Mouse (Mus musculus) left cerebral cortex, adult 2 months (tissue): ENCODE data around the gene Olfr214. TPM values are rescaled to one million over a fixed set of nuclear protein-coding genes. Genes with fewer than 3 reads are reported as not detected.
"Not testable (repeated sequence)": the region's sequence is repeated elsewhere in the genome, so short reads cannot be mapped to it uniquely, and the experiment has no call there.

Experiments used
- DNase-seq, 2 experiments: peaks; one replicate each; pipeline ENCODE4 v3.0.0; 2021 to 2022; ENCODE audit warnings: low spot score in 2 of 2, mixed read lengths in 1 of 2; ENCODE audit errors: extremely low spot score in 1 of 2
- H3K27ac ChIP-seq: fragments of 200-600 bp; 2 replicates; pipeline ENCODE4 v1.8.1; 2022
- H3K4me3 ChIP-seq: fragments of 200-600 bp; 2 replicates; pipeline ENCODE4 v1.8.1; 2022
- CTCF ChIP-seq: fragments of 200-600 bp; IDR thresholded peaks from 2 replicates; pipeline ENCODE4 v1.8.1; 2022; ENCODE audit warnings: antibody characterized with exemption, mild to moderate bottlenecking, moderate library complexity
- intact Hi-C: fragments of 180-260 bp; cut with DNase I; formaldehyde crosslinking; loops from one replicate; pipeline ENCODE4 v1.15.1; 2025
- long read RNA-seq, 2 experiments: library from polyadenylated mRNA; stranded (forward); transcript quantifications; one replicate each; pipeline ENCODE4 v2.0.0; 2021; ENCODE audit warnings: borderline mapping rate in 2 of 2
- total RNA-seq, 2 experiments: library from RNA; stranded (reverse); gene quantifications; 2 replicates each; pipeline ENCODE4 v1.2.3; 2021

Olfr214 gene
- total RNA-seq = not detected
- long read RNA-seq, experiment 1 = 0 reads
- long read RNA-seq, experiment 2 = 0 reads

DNA sequence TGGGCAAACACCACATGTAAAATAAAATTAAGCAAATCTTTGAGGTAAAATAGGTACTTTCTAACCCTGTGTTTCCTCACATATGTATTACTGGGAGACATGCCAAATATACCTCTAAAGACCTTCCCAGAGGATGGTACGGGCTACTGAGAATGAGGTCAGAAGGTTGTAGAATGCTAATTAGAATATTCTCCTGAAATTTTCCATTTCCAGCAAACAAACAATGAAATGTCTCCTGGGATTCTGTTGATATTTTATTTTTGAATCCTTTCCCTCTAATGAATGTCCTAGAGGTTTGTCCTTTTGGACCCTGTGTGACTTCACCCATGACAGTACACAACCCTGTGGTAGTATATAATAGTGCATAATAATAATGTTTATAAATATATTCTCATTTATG is at the start of gene Olfr214:
Gene Olfr214 (plus strand): TSS at position 301 of the 400 bp plus-strand sequence.
- no peak for DNase-seq
- no peak within 1 kb of the TSS for H3K27ac ChIP-seq
- intact Hi-C loops = no loop called here
- no peak within 1 kb of the TSS for H3K4me3 ChIP-seq
- no peak for TF ChIP-seq CTCF

DNA sequence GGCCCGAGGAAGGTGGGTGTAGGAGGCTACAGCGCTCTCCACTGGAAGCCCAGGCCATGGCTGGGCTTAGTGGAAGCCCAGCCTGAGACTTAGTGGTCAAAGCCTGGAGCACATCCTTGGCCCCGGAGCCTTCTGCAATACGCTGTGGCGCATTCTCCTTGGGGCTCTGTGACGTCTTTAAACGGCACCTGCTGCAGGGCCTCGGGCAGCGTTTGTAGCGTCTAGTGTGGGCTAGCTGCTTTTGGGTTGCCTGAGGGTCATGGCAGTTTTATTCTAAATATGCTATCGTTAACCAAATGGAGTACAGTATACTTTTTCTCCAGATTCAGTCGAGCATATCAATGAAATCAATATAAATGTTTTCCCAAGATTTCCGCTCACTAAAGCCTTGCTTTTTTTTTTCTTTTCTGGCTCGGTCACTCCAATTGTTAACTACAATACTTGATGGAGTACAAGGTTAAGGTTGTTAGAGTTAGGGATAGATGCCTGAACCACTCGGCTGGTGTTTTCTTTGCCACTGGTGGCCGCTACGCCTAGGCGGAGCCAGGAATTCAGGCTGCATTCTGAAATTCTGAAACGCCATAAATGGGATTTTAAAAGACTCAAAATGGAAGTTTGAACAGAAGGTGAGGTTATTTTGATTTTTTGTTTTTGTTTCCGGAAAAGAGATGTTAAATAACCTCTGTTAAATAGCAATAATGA is 47.6 kb upstream of the Olfr214 start, which contains the start of gene Olfr212:
Gene Olfr212 (plus strand): TSS at position 215 of the 702 bp plus-strand sequence.
- H3K4me3 ChIP-seq, DNase-seq, H3K27ac ChIP-seq, intact Hi-C loops: not testable (repeated sequence)

DNA sequence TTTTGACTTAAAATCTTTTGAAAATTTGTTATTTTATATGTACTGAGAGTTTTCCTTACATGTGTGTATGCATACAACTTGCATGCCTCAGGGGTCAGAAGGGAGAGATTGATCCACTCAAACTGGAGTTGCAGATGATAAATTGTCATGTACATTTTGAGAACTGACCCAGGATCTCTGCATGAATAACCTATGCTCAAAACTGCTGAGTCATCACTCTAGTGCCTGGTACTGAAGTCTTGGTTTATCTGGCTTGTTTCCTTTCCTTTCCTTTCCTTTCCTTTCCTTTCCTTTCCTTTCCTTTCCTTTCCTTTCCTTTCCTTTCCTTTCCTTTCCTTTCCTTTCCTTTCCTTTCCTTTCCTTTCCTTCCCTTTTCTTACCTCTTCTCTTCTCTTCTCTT is 39.2 kb upstream of the Olfr214 start:
- TF ChIP-seq CTCF = no peak
- DNase-seq = no peak
- Histone ChIP-seq H3K27ac (no peak overlapping the region), H3K4me3 (no peak overlapping the region)
- intact Hi-C loops = no loop called here

DNA sequence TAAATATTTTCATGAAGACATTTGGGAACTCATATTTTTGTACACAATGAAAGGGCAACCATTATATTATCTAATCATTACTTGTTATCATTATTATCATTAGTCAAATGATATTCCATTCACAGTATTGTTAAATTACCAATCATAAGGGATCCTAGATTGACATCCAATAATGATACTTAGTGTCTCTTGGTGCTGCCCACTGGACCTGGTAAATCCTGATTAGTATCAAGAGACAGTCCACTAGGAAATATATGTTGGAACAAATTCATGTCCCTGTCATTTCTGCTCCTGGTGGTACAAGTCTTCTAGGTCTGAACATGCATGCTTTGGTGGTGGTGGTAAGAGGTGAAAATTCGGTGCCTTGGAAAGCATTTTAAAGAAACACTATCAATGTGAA is 15.9 kb upstream of the Olfr214 start, which contains the start of gene Olfr213:
Gene Olfr213 (plus strand): TSS at position 301 of the 400 bp plus-strand sequence.
- no peak for TF ChIP-seq CTCF
- Histone ChIP-seq H3K27ac (no peak within 1 kb of the TSS), H3K4me3 (no peak within 1 kb of the TSS)
- DNase-seq = no peak
- intact Hi-C loops = no loop called here

DNA sequence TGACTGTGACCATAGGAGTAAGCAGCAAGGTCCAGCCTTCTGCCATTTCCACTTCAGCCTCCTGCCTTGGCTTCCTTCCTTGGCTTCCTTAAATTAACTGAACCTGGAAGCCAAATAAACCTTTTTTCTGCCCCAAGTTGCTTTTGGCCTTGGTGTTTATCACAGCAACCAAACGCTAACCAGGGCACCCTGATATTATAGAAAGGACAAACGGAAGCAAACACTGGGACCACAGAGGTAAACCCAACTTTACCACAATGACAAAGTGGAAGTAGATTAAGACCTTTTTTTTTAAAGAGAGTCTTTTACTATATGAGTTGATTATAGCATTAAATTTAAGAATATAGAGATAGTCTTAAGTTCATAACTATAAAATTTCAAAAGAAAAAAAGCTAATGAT is 11.5 kb upstream of the Olfr214 start:
- Histone ChIP-seq H3K27ac (no peak overlapping the region), H3K4me3 (no peak overlapping the region)
- intact Hi-C loops = no loop called here
- TF ChIP-seq CTCF = no peak
- no peak for DNase-seq

DNA sequence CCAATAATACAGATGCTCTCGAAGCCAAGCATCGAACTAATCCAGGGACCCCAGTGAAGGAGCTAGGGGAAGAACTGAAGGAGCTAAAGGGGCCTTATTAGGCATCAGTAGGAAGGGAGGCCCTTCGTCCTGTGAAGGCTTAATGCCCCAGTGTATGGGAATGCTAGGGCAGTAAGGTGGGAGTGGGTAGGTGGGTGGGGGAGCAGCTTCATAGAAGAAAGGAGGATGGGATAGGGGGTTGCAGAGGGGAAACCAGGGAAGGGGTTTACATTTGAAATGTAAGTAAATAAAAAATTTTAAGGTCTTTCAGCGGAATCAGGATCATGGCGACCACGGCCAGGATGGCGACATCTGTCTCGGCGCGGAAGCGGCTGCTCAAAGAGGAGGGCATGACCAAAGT is 3.2 kb upstream of the Olfr214 start, which contains the start of gene Gm5580:
Gene Gm5580 (plus strand): TSS at position 301 of the 400 bp plus-strand sequence.
- DNase-seq, H3K27ac ChIP-seq, intact Hi-C loops, H3K4me3 ChIP-seq: not testable (repeated sequence)

DNA sequence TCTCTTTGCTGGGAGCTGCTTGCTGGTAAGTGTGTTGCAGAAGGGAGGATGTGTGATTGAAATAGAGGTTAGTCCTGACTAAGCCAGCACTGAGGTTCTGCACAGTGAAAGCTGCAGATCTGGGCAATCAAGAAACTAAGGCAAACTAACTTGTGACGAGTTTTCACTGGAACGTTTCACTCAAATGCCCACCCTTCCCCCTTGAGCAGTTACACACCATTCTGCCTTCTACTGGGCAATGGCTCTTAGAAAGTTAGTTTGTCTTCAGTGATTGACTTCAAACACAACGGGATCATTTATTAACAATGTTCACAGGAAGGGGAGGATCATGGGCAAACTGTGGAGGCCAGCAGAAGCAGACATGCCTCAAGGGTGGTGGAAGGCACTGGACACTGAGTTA is 917 bp downstream of the Olfr214 start:
- no peak overlapping the region for H3K4me3 ChIP-seq
- no peak for DNase-seq
- TF ChIP-seq CTCF = no peak
- H3K27ac ChIP-seq = no peak overlapping the region
- intact Hi-C loops = no loop called here

DNA sequence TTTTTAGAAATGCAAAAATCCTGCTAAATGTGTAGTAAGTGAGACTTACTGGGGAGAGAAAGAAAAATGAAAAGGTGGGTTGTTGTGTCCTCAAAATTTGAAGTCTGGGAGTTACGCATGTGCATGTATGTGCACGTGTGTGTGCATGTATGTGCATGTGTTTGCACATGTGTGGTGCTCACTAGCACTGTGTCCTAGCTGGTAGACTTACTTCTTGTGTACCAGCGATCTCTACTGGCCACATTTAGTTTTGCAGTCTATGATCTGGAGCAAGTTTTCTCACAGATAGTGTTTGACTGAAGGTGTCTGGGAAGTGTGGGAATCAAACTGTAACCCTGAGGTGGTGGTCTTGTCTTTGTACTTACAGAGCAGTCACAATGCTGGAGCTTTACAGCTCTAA is 15.8 kb downstream of the Olfr214 start:
- no peak overlapping the region for H3K27ac ChIP-seq
- no peak overlapping the region for H3K4me3 ChIP-seq
- intact Hi-C loops = no loop called here
- TF ChIP-seq CTCF = peak; percentile 60
- DNase-seq = peak; percentile 9 to 18

DNA sequence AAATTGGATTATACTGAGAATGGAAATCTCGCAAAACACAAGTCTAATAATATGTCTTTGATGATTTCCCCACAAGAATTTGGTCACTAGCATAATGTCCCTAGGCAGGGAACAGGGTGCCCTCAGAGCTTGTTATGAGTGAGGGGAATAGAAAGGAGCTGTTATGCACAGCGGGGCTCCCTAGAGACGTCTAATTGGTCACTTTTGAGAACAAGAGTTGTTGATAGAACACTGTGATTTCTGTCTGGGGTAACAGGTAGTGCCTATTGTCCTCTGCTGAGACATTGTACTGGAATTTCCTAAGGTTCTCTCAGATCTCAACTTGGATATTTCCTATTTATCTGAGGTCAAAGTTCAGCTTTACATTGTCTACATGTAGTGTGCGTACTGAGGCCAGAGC is 30.1 kb downstream of the Olfr214 start, which contains the start of gene Olfr215:
Gene Olfr215 (minus strand): TSS at position 101 of the 400 bp plus-strand sequence.
- no peak for DNase-seq
- intact Hi-C loops = no loop called here
- no peak for TF ChIP-seq CTCF
- Histone ChIP-seq H3K27ac (no peak within 1 kb of the TSS), H3K4me3 (no peak within 1 kb of the TSS)

DNA sequence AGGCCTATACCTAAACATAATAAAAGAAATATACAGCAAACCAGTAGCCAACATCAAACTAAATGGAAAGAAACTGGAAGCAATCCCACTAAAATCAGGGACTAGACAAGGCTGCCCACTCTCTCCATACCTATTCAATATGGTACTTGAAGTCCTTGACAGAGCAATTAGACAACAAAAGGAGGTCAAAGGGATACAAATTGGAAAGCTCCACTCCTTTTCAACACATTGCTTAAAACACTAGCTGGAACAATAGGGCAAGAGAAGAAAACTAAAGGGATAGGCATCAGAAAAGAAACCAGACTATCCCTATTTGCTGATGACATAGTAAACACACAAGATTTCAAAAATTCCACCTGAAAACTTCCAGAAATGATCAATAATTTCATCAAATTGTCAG is 46.9 kb downstream of the Olfr214 start:
- H3K4me3 ChIP-seq, intact Hi-C loops: not testable (repeated sequence)

DNA sequence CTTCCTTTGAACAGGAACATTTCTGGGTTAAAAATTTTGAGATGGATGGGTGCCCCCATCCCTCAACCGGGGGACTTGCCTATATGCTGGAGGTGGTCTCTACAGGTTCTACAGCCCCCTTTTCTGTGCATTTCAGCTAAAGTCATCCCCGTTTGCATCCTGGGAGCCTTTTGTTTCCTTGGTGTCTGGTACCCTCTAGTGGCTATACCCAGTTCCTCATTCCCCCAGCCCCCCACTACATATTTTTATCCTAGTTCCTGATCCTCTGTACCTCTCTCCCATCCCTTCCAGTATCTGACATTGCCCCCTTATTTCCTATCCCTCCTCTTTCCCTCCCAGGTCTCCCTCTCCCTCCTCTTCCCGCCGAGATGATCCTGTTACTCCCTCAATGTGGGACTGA is 53.2 kb downstream of the Olfr214 start:
- DNase-seq = no peak
- intact Hi-C loops = no loop called here
- peak; percentile 16 for TF ChIP-seq CTCF
- H3K4me3 ChIP-seq = no peak overlapping the region
- H3K27ac ChIP-seq = no peak overlapping the region

More for the DNA sequence above, 46.9 kb downstream of the Olfr214 start:
- not testable (repeated sequence) for DNase-seq, H3K27ac ChIP-seq

Other genes with a start within 250 kb of the Olfr214 start
- gene March8, start 216.2 kb upstream of the Olfr214 start, total RNA-seq = 10 to 100 TPM; 45.5 to 49.5 TPM
- 1 to 10 TPM; 1.7 to 2.6 TPM for gene Alox5, start 93.1 kb upstream of the Olfr214 start, total RNA-seq
- not detected for gene Olfr211, start 65.1 kb upstream of the Olfr214 start, total RNA-seq
- gene Olfr212, start 47.7 kb upstream of the Olfr214 start, total RNA-seq = not detected
- gene Olfr213, start 15.8 kb upstream of the Olfr214 start, total RNA-seq = not detected
- gene Gm5580, start 3.1 kb upstream of the Olfr214 start, total RNA-seq = 1 to 10 TPM; 1.6 TPM
- not detected for gene Olfr215, start 30.0 kb downstream of the Olfr214 start, total RNA-seq
- gene Zfp422, start 74.8 kb downstream of the Olfr214 start, total RNA-seq = 10 to 100 TPM; 21.9 to 24.1 TPM
- 1 to 10 TPM; 1.8 to 2.0 TPM for gene Depp1, start 96.4 kb downstream of the Olfr214 start, total RNA-seq
- 1 to 10 TPM; 4.5 to 6.0 TPM for gene Rassf4, start 119.7 kb downstream of the Olfr214 start, total RNA-seq
- gene Tmem72, start 162.7 kb downstream of the Olfr214 start, total RNA-seq = under 1 TPM; 0.29 to 0.58 TPM